Mouse (Mus musculus): ENCODE data around the gene Inf2.

Gene Inf2

GRCm38 (mm10) chr12:112557219-112557618, 31.4 kb upstream of the Inf2 start:
- no peak for TF ChIP-seq GATA4 (IDR thresholded peaks at IDR 0.05; ENCODE audit: insufficient replicate concordance, low read length)

DNA sequence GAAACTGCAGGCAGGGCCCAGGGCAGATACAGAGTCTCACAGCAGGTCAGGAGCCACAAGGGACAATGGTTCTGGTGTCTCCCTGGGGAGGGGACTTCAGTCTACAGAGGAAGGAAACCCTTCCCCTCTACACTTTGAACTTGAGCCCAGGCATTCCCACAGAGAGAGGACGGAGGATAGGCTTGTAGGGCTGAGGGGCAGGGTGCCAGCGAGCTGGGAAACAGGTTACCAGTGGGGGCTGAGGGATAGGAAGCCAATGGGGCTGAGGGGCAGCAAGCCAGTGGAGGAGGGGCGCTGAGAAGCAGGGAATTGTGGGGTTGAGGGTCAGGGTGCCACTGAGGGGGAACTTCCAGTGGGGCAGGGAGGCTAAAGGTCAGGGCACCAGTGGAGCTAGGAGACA, 29.4 kb upstream of the Inf2 start:
- no peak for TF ChIP-seq GATA4 (IDR thresholded peaks at IDR 0.05; ENCODE audit: insufficient replicate concordance, low read length)

DNA sequence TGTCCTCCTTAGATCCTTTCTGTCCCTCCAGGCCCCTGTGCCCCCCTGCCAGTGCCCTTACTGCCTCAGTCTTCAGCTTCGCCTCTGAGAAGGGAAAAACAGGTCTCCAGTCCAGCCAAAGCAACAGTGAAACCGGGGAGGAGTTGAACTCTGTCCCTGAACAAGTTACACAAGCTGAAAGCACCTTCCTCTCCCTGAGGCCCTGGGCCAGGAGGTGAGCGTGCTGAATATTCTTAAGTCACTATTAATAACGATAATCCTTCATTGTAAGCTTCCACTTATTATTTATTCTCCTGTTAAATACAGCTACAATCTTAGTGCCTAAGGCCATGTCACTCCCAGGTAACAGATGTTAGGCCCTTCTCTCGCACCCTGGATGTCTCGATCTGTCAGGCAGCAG, 28.9 kb upstream of the Inf2 start:
- TF ChIP-seq GATA4 (IDR thresholded peaks at IDR 0.05; ENCODE audit: insufficient replicate concordance, low read length) = no peak

DNA sequence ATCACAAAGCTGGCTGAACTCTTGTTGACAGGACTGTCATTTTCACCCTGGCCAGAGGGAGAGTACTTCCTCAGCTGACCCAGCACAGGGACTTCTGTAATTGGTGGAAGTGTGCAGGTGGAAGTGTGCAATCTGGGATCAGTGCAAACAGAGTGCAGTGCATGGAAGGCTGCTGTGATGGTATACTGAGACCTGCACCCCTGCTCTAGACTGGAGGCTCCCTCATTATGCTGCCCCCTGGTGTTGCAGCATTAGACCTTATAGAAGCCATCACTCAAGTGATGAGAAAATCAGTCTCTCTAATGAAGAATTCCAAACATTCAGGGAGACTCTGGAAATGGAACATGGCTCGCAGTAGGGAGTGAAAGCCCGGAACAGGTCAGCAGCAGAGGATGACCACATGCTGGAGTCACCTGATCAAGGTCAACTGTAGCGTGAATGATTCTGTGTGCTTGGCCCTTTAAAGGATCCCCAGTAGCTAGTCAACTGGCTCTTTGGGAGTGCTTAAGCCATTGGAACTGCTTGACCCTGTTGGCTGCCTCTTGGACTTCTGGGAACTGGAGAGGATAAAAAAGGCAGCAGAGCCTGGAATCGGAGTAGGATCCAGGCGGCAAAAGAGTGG, 28.3 kb upstream of the Inf2 start:
- no peak for TF ChIP-seq GATA4 (IDR thresholded peaks at IDR 0.05; ENCODE audit: insufficient replicate concordance, low read length)

DNA sequence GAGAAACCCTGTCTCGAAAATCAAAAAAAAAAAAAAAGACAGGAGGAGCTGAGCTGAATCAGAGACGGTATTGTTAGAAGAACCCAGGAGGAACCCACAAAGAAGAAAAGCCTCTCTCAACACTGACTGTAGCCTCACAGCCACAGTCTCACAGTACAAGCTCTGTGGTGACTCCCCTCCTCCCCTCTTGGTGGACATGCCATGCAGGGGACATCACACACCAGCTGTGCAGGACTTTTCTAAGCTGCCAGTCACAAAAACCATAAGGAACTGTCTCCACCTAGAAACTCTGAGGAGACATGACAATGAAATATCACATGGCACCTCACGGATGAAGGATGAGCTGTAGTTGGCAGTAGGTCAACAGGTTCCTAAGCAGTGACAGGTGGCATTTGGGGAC, 27.4 kb upstream of the Inf2 start:
- TF ChIP-seq GATA4 (IDR thresholded peaks at IDR 0.05; ENCODE audit: insufficient replicate concordance, low read length) = no peak

- TF ChIP-seq GATA4 (IDR thresholded peaks at IDR 0.05; ENCODE audit: insufficient replicate concordance, low read length) = no peak
Measured at GRCm38 (mm10) chr12:112562462-112562861, 26.1 kb upstream of the Inf2 start.

DNA sequence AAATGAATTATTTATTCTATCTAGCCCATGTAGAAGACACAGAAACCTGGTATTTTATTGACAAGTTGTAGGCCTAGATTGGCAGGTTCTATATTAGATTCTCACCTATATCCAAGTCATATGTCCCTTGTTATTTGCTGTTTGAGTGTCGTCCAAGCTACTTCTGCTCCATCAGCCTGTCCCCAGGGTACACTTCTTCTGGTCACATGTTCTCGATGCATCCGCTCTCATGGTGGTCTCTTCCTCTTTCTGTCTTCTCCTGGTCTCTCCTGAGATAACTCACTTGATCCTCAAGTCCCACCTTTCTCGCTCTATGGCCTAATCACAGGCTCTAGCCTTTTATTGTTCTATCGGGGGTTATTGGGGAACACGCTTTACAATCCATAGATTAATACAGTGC, 25.6 kb upstream of the Inf2 start:
- TF ChIP-seq GATA4 (IDR thresholded peaks at IDR 0.05; ENCODE audit: insufficient replicate concordance, low read length) = no peak

- TF ChIP-seq GATA4 (IDR thresholded peaks at IDR 0.05; ENCODE audit: insufficient replicate concordance, low read length) = no peak
Measured at GRCm38 (mm10) chr12:112570160-112570559, 18.4 kb upstream of the Inf2 start.

- TF ChIP-seq GATA4 (IDR thresholded peaks at IDR 0.05; ENCODE audit: insufficient replicate concordance, low read length) = no peak
Measured at GRCm38 (mm10) chr12:112571064-112571463, 17.5 kb upstream of the Inf2 start.

DNA sequence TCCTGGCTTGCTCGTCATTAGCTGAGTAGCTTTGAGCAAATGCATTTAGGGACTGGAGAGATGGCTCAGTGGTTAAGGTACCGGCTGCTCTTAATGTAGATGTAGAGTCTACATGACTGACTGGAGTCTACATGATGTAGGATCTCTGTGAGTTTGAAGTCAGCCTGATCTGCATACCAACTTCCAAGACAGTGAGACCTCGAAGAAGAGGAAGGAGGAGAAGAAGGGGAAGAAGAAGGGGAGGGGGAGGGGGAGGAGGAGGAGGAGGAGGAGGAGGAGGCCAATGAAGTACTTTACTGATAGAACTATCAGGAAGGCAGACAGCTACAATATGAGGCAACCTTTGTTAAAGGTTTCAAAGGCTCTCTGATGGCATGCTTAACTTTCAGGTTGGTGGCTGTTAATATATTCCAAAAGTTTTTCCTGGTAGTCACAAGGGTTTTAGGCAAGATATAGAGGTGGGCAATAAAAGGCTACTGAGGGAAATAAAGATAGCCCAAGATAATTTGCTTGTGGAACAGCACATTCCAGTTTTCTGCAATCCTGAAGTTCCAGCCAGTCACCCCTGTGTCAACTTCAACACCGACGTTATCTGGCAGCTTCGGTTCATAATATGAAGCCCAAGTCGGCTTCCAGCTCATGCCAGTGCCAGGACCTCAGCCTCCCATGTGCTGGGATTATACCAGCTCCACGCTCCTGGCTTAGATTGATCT, 13.2 kb upstream of the Inf2 start:
- TF ChIP-seq GATA4 (IDR thresholded peaks at IDR 0.05; ENCODE audit: insufficient replicate concordance, low read length) = no peak

GRCm38 (mm10) chr12:112576341-112576740, 12.2 kb upstream of the Inf2 start:
- TF ChIP-seq GATA4 (IDR thresholded peaks at IDR 0.05; ENCODE audit: insufficient replicate concordance, low read length) = no peak

GRCm38 (mm10) chr12:112576749-112577148, 11.8 kb upstream of the Inf2 start:
- TF ChIP-seq GATA4 (IDR thresholded peaks at IDR 0.05; ENCODE audit: insufficient replicate concordance, low read length) = no peak

DNA sequence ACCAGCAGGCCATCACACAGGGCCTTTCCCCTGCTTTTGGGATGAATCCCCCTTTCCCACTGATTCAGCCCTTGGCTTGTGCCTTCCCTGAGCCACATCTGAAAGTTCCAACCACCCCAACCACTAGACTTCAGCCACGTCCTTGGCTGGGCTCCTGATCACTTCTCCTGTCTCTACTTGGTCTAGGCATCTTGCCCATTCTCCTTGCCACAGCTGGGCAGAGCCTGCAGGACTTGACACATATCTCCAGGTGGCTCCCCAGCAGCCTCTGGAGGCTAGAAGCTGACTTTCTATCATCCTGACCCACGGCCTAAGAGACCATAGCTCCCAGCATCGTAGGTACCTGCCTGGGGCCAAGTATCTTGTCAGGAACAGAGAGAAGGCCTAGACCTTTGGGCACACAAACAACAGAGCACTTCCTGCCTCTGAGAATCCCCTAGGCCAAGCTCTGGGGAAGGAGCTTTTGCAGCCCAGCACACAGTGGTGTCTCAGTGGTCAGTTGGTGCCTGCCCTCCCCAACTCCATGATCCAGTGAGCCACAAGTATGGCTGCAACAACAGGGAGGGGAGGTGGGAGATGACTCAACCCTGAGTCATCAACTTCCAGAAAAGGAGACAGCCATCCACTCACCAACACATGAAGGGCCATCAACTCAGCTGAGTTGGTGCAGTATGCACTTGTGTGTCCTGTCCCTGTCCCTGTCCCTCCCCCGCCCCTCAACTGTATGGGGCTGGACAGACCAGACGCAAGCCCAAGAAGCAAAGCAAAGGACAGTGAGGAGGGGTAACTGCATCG, 10.1 kb upstream of the Inf2 start:
- no peak for TF ChIP-seq GATA4 (IDR thresholded peaks at IDR 0.05; ENCODE audit: insufficient replicate concordance, low read length)

DNA sequence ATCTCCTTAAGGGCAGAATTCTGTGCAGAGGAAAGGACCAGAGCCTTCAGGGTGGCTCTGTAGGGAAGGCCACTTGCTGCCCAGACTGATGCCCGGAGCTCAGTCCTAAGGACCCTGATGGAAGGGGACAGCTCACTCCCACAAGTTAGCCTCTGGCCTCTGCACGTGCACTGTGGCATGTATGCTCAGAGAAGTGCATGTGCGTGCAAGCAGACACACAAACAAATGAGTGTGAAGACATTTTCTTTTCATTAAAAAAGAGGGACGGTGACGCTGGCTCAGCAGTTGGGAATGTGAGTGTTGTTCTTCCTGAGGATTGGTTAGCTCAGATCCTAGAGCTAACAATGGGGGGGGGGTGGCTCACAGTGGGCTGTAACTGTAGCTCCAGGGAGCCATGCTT, 9.2 kb upstream of the Inf2 start:
- TF ChIP-seq GATA4 (IDR thresholded peaks at IDR 0.05; ENCODE audit: insufficient replicate concordance, low read length) = no peak

GRCm38 (mm10) chr12:112579926-112580325, 8.7 kb upstream of the Inf2 start:
- TF ChIP-seq GATA4 (IDR thresholded peaks at IDR 0.05; ENCODE audit: insufficient replicate concordance, low read length) = no peak

DNA sequence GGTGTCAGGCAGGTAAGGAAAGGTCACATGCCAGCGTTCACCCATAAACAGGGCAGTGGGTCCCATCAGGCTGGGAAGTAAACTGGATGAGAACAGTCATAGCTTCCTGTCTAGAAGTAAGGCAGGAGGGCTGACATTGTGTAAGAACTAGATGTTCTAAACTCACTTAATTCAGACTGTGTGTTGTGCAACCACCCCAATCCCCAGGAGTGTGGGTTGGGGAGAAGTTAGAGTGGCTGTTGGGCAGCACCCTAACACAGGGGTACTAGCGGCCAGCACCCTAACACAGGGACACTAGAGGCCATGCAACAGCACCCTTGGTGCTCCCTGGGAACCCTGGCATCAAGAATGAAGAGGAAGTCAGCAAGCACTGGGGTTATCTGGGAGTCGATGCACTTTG, 7.5 kb upstream of the Inf2 start:
- TF ChIP-seq GATA4 (IDR thresholded peaks at IDR 0.05; ENCODE audit: insufficient replicate concordance, low read length) = no peak

Data from liver, adult (tissue).